Mouse (Mus musculus): ENCODE results near the gene Spr. TPM values are rescaled to one million over a fixed set of nuclear protein-coding genes. Genes with fewer than 3 reads are reported as not detected.
"Not testable (repeated sequence)": the region's sequence is repeated elsewhere in the genome, so short reads cannot be mapped to it uniquely, and the experiment has no call there.

Gene Spr
- polyA plus RNA-seq, 1 experiment from 2014 or later, result 41.7 TPM

DNA sequence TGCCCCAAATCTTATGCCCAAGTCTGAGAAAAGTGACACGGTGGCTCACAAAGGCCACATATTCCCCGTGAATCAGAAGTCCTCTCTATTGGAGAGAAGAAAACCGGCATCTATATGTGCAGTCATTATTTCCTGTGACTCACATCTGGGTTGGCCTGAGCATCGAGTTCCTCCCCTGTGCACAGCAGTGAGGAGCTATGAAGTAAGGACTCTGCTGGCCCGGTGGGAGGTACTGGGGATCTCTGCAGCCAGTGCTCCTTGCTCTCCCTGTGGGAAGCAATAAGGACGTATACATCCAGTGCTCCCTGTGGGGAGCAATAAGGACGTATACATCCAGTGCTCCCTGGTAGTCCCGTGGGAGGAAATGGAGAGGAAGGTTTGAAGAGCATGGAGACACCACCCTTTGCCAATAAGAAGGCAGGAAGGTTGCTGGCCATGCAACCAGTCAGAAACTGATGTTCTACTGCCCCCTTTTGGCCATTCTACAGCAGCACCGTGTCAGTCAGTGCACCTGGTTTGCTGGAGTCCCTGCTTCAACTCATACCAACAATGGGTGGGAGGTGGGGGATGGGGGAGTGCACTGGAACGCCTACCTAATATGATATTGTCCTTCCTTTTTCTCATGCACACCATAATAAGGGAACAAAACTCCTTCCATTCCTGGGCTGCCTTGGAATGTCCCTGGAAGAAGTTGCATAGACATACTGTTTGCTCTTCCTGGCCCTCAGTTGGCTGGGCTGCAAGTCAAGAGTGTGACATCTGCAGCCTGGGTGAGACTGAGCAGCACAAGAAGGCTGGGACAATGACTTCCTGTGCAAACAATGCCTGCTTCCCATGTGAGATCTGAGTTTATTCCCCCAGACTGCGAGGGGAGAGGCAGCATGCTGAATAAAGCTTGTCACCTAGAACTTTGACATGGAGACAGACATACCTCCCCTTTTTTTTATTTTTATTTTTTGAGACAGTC, 19.7 kb downstream of the Spr start:
- WGBS, result 39% methylated on average over 11 of the region's 11 CpGs
- H3K4me2 ChIP-seq (replicated peaks); H3K27me3 ChIP-seq; H3K27ac ChIP-seq; H3K9me3 ChIP-seq; H3K36me3 ChIP-seq; H3K9ac ChIP-seq; H3K4me1 ChIP-seq; H3K4me3 ChIP-seq: not testable (repeated sequence)
- peak; percentile 47; the same call in 1 of the 2 replicates for ATAC-seq (ENCODE audit: insufficient number of reproducible peaks, insufficient read depth, low FRiP score, low TSS enrichment)

- Histone ChIP-seq H3K9me3 (no peaks in the 10 kb centered on the region), H3K27ac (no peak overlapping the region), H3K9ac (no peak overlapping the region), H3K4me2 (replicated peaks) (no peak overlapping the region), H3K4me1 (no peaks in the 10 kb centered on the region), H3K36me3 (no peaks in the 10 kb centered on the region), H3K4me3 (no peak overlapping the region), H3K27me3 (no peaks in the 10 kb centered on the region)
- no peak for ATAC-seq (ENCODE audit: insufficient number of reproducible peaks, insufficient read depth, low FRiP score, low TSS enrichment)
- WGBS, result 84% methylated on average over 10 of the region's 10 CpGs
These were observed 32.4 kb downstream of the Spr start for GRCm38 (mm10) chr6:85105033-85105615.

GRCm38 (mm10) chr6:85103321-85103720, 34.2 kb downstream of the Spr start:
- Histone ChIP-seq H3K4me1 (no peaks in the 10 kb centered on the region), H3K9me3 (no peaks in the 10 kb centered on the region), H3K27ac (no peak overlapping the region), H3K9ac (no peak overlapping the region), H3K4me2 (replicated peaks) (no peak overlapping the region), H3K27me3 (no peaks in the 10 kb centered on the region), H3K36me3 (no peaks in the 10 kb centered on the region), H3K4me3 (no peak overlapping the region)
- WGBS, result 84% methylated on average over 3 of the region's 3 CpGs
- no peak for ATAC-seq (ENCODE audit: insufficient number of reproducible peaks, insufficient read depth, low FRiP score, low TSS enrichment)

GRCm38 (mm10) chr6:85096441-85096840, 41.1 kb downstream of the Spr start:
- 83% methylated on average over 2 of the region's 2 CpGs for WGBS
- Histone ChIP-seq H3K36me3 (no peaks in the 10 kb centered on the region), H3K4me2 (replicated peaks) (no peak overlapping the region), H3K9me3 (no peaks in the 10 kb centered on the region), H3K27me3 (no peaks in the 10 kb centered on the region), H3K4me1 (no peaks in the 10 kb centered on the region), H3K27ac (no peak overlapping the region), H3K9ac (no peak overlapping the region), H3K4me3 (no peak overlapping the region)
- no peak for ATAC-seq (ENCODE audit: insufficient number of reproducible peaks, insufficient read depth, low FRiP score, low TSS enrichment)

GRCm38 (mm10) chr6:85087425-85087824, 50.1 kb downstream of the Spr start:
- H3K27ac ChIP-seq, result no peak overlapping the region
- H3K4me1 ChIP-seq, result no peaks in the 10 kb centered on the region
- H3K4me3 ChIP-seq, result no peak overlapping the region
- 82% methylated on average over 4 of the region's 4 CpGs for WGBS
- H3K4me2 ChIP-seq (replicated peaks), result no peak overlapping the region
- no peak overlapping the region for H3K9ac ChIP-seq
- H3K27me3 ChIP-seq, result no peaks in the 10 kb centered on the region
- ATAC-seq (ENCODE audit: insufficient number of reproducible peaks, insufficient read depth, low FRiP score, low TSS enrichment), result no peak
- no peaks in the 10 kb centered on the region for H3K9me3 ChIP-seq
- no peaks in the 10 kb centered on the region for H3K36me3 ChIP-seq

- no peak overlapping the region for H3K4me3 ChIP-seq
- 79% methylated on average over 3 of the region's 3 CpGs for WGBS
- H3K27ac ChIP-seq, result no peak overlapping the region
- H3K36me3 ChIP-seq, result no peaks in the 10 kb centered on the region
- H3K27me3 ChIP-seq, result no peaks in the 10 kb centered on the region
- no peak overlapping the region for H3K9ac ChIP-seq
- H3K9me3 ChIP-seq, result no peaks in the 10 kb centered on the region
- ATAC-seq (ENCODE audit: insufficient number of reproducible peaks, insufficient read depth, low FRiP score, low TSS enrichment), result no peak
- no peak overlapping the region for H3K4me2 ChIP-seq (replicated peaks)
- no peaks in the 10 kb centered on the region for H3K4me1 ChIP-seq
These were observed 50.9 kb downstream of the Spr start for GRCm38 (mm10) chr6:85086645-85087044.

Other genes starting within 250 kb of the Spr start
- 45.1 and 45.2 TPM in 2 replicates for gene Exoc6b, start 68.3 kb downstream of the Spr start, polyA plus RNA-seq (2016; fragmentation: Nextera tagmentation; extraction: Ambion mirVana)
- 0.68 and 1.8 TPM in 2 replicates for gene Emx1, start 49.7 kb upstream of the Spr start, polyA plus RNA-seq (2016; fragmentation: Nextera tagmentation; extraction: Ambion mirVana)
- gene Sfxn5, start 195.7 kb upstream of the Spr start, polyA plus RNA-seq (2016; fragmentation: Nextera tagmentation; extraction: Ambion mirVana), result 7.2 and 8.1 TPM in 2 replicates
- 12.3 and 13.3 TPM in 2 replicates for gene Rab11fip5, start 236.9 kb upstream of the Spr start, polyA plus RNA-seq (2016; fragmentation: Nextera tagmentation; extraction: Ambion mirVana)

Measured in embryonic facial prominence, embryonic 12.5 days (tissue).